Mouse (Mus musculus): Measurements from ENCODE around the gene Slc39a2. TPM values are rescaled to one million over a fixed set of nuclear protein-coding genes. Genes with fewer than 3 reads are reported as not detected.

The Slc39a2 gene
- total and polyA plus RNA-seq, 2 experiments from 2014 or later: 0.26 TPM; not detected in 1

DNA sequence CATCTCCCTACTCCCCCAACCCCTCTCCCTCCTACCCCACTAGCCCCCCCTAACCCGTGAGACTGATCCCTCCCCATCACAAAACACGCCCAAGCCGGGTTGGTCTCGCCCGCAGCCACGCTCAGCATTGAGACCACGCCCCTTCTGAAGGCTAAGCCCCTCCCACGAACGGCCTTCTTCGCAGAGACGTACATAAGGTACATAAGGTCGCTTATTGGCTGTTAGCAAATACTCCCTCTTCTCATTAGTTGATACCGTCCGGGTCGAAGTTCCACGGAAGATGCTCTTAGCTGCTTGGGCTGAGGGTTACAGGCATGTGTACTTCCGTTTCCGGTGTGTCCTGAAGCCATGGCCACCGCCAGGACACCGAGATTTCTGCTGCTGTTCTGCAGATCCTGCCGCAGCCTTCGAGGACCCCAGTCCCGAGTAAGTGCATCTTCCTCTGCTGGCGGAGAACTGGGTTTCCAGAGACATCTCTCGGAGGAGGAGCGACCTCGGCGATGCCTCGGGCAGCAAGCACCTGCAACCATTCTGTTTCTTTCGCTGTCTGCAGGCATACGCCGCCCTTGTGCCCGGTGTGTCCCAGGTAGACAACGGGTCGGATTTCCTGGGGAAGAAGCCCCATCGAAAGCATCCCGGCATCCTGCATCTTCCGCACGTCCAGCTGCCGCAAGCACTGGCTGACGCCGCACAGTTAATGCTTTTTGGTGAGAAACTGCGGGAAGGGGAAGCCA lies 7.9 kb upstream of the Slc39a2 start, which contains the start of gene Mettl17:
Mettl17 (plus strand) TSS at position 245 of the 734 bp plus-strand sequence.
- Histone ChIP-seq H3K9ac (replicated peaks; ENCODE audit: low read depth, low read length) (peak within 1 kb of the TSS; percentile 74), H3K4me3 (ENCODE audit: low read depth, low read length) (peak within 1 kb of the TSS; percentile 78), H3K4me1 (ENCODE audit: control insufficient read depth, insufficient read depth) (peaks cover 7% of the 10 kb centered on the region; the same call in 1 of the 2 replicates), H3K4me2 (ENCODE audit: low read depth, low read length) (peak within 1 kb of the TSS; percentile 95), H3K36me3 (replicated peaks; ENCODE audit: control insufficient read depth, insufficient read depth, low read length) (peaks cover 33% of the 10 kb centered on the region), H3K9me3 (replicated peaks; ENCODE audit: control insufficient read depth, low read length) (no peaks in the 10 kb centered on the region), H3K27me3 (ENCODE audit: control insufficient read depth, insufficient read depth, low read length) (no peaks in the 10 kb centered on the region), H3K27ac (ENCODE audit: low read depth) (peak within 1 kb of the TSS; percentile 77)
- TF ChIP-seq EP300 (IDR thresholded peaks at IDR 0.05; ENCODE audit: low read depth) (no peak), CTCF (IDR thresholded peaks at IDR 0.05; ENCODE audit: low read depth) (0 out of 2 replicates have a peak, but pooled peaks have one; percentile 13)
- ATAC-seq (ENCODE audit: insufficient read depth, low read depth): peak; percentile 96
- peak; percentile 98 for DNase-seq (ENCODE audit: low spot score)
- under 1% methylated on average over 43 of the region's 43 CpGs for WGBS

GRCm38 (mm10) chr14:51886051-51886450 lies 6.6 kb upstream of the Slc39a2 start:
- ATAC-seq (ENCODE audit: insufficient read depth, low read depth): no peak
- WGBS: 61% methylated on average over 6 of the region's 6 CpGs

DNA sequence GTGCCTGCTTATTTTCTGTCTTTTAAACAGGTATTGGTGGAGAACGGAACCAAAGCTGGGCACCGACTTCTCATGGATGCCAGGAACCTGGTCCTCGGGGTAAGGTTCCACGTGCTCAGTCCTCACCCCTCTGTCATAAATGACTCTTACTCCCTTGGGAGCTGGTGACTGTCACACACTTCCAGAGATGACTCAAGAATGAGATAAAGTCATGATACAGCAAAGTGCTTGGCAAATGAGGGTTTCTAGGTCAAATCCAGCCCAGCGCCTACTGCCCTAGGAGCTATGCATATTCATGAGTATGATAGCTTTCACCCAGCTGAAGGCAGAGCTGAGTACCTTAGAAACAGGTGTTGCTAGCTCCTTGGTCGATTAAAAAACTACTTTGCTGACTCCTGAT lies 2.9 kb upstream of the Slc39a2 start:
- Histone ChIP-seq H3K4me2 (ENCODE audit: low read depth, low read length) (no peak overlapping the region), H3K36me3 (replicated peaks; ENCODE audit: control insufficient read depth, insufficient read depth, low read length) (peaks cover 63% of the 10 kb centered on the region)

More at GRCm38 (mm10) chr14:51886051-51886450, 6.6 kb upstream of the Slc39a2 start:
- Histone ChIP-seq H3K27ac (ENCODE audit: low read depth) (no peak overlapping the region), H3K27me3 (ENCODE audit: control insufficient read depth, insufficient read depth, low read length) (no peaks in the 10 kb centered on the region), H3K9me3 (replicated peaks; ENCODE audit: control insufficient read depth, low read length) (no peaks in the 10 kb centered on the region), H3K36me3 (replicated peaks; ENCODE audit: control insufficient read depth, insufficient read depth, low read length) (peaks cover 46% of the 10 kb centered on the region), H3K4me3 (ENCODE audit: low read depth, low read length) (no peak overlapping the region), H3K4me2 (ENCODE audit: low read depth, low read length) (no peak overlapping the region), H3K4me1 (ENCODE audit: control insufficient read depth, insufficient read depth) (peaks cover 7% of the 10 kb centered on the region; the same call in 1 of the 2 replicates), H3K9ac (replicated peaks; ENCODE audit: low read depth, low read length) (no peak overlapping the region)
- TF ChIP-seq EP300 (IDR thresholded peaks at IDR 0.05; ENCODE audit: low read depth) (no peak), CTCF (IDR thresholded peaks at IDR 0.05; ENCODE audit: low read depth) (no peak)
- no peak for DNase-seq (ENCODE audit: low spot score)

DNA sequence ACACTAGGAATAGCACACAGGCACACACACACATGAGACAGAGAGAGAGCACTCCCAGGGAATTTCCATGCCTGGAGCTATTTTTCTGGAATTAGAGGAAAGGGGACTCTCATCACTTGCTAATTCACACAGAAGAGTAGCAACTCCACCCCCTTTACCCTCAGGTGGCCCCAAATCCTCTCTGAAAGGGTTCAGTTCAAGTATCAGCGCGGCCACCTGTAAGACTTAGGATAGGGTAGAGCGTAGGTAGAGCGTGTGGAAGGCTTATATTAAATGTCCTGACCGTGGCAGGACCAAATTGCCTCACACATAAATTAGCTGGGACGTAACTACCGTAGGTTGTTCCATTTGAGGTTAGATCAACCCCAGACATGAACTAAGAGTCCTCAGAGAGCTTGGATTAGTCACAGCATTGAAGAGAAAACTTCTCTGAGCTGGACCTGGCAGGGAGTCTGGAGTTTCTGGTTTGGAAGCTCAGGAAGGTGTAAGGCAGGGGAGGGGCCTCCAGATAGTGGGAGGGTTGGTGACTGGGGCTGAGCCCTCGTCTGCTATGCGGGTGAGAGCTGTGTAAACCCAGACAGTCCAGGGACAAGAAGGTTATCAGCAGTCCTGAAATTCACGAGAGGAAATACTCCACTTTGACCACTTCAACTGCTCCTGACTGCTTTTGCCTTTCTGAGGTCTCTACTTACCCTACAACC lies 555 bp downstream of the Slc39a2 start:
- no peak overlapping the region for H3K27ac ChIP-seq (ENCODE audit: low read depth)
- DNase-seq (ENCODE audit: low spot score): no peak
- H3K27me3 ChIP-seq (ENCODE audit: control insufficient read depth, insufficient read depth, low read length): no peaks in the 10 kb centered on the region
- H3K4me2 ChIP-seq (ENCODE audit: low read depth, low read length): no peak overlapping the region
- no peaks in the 10 kb centered on the region for H3K9me3 ChIP-seq (replicated peaks; ENCODE audit: control insufficient read depth, low read length)
- no peak for TF ChIP-seq EP300 (IDR thresholded peaks at IDR 0.05; ENCODE audit: low read depth)
- TF ChIP-seq CTCF (IDR thresholded peaks at IDR 0.05; ENCODE audit: low read depth): no peak
- peaks cover 49% of the 10 kb centered on the region for H3K36me3 ChIP-seq (replicated peaks; ENCODE audit: control insufficient read depth, insufficient read depth, low read length)
- WGBS: 34% methylated on average over 10 of the region's 10 CpGs
- no peaks in the 10 kb centered on the region for H3K4me1 ChIP-seq (ENCODE audit: control insufficient read depth, insufficient read depth)
- no peak overlapping the region for H3K9ac ChIP-seq (replicated peaks; ENCODE audit: low read depth, low read length)
- ATAC-seq (ENCODE audit: insufficient read depth, low read depth): no peak
- H3K4me3 ChIP-seq (ENCODE audit: low read depth, low read length): no peak overlapping the region

More for the DNA sequence above, 2.9 kb upstream of the Slc39a2 start:
- Histone ChIP-seq H3K9me3 (replicated peaks; ENCODE audit: control insufficient read depth, low read length) (no peaks in the 10 kb centered on the region), H3K27ac (ENCODE audit: low read depth) (no peak overlapping the region), H3K4me1 (ENCODE audit: control insufficient read depth, insufficient read depth) (peaks cover 7% of the 10 kb centered on the region; the same call in 1 of the 2 replicates), H3K9ac (replicated peaks; ENCODE audit: low read depth, low read length) (no peak overlapping the region), H3K4me3 (ENCODE audit: low read depth, low read length) (no peak overlapping the region), H3K27me3 (ENCODE audit: control insufficient read depth, insufficient read depth, low read length) (no peaks in the 10 kb centered on the region)
- ATAC-seq (ENCODE audit: insufficient read depth, low read depth) (no peak), DNase-seq (ENCODE audit: low spot score) (no peak)
- 81% methylated on average over 6 of the region's 6 CpGs for WGBS
- no peak for TF ChIP-seq CTCF (IDR thresholded peaks at IDR 0.05; ENCODE audit: low read depth)
- TF ChIP-seq EP300 (IDR thresholded peaks at IDR 0.05; ENCODE audit: low read depth): no peak

GRCm38 (mm10) chr14:51893809-51894208 lies 1.1 kb downstream of the Slc39a2 start:
- Histone ChIP-seq H3K27me3 (ENCODE audit: control insufficient read depth, insufficient read depth, low read length) (no peaks in the 10 kb centered on the region), H3K9me3 (replicated peaks; ENCODE audit: control insufficient read depth, low read length) (no peaks in the 10 kb centered on the region), H3K4me2 (ENCODE audit: low read depth, low read length) (no peak overlapping the region), H3K36me3 (replicated peaks; ENCODE audit: control insufficient read depth, insufficient read depth, low read length) (peaks cover 43% of the 10 kb centered on the region), H3K4me1 (ENCODE audit: control insufficient read depth, insufficient read depth) (no peaks in the 10 kb centered on the region), H3K9ac (replicated peaks; ENCODE audit: low read depth, low read length) (no peak overlapping the region), H3K4me3 (ENCODE audit: low read depth, low read length) (no peak overlapping the region), H3K27ac (ENCODE audit: low read depth) (no peak overlapping the region)
- WGBS: 36% methylated on average over 3 of the region's 3 CpGs
- TF ChIP-seq EP300 (IDR thresholded peaks at IDR 0.05; ENCODE audit: low read depth) (no peak), CTCF (IDR thresholded peaks at IDR 0.05; ENCODE audit: low read depth) (no peak)
- ATAC-seq (ENCODE audit: insufficient read depth, low read depth) (no peak), DNase-seq (ENCODE audit: low spot score) (no peak)

All from heart, postnatal 0 days (tissue).